Mouse (Mus musculus) liver, embryonic 12.5 days (tissue): ENCODE results near the gene Bnipl. TPM values are rescaled to one million over a fixed set of nuclear protein-coding genes. Genes with fewer than 3 reads are reported as not detected.

ENCODE experiments used
- ATAC-seq: fragments of 200-750 bp; cut with Nextera tagmentation; 2 replicates; pipeline ENCODE4 v1.8.0; 2017; ENCODE audit warnings: moderate number of reproducible peaks, mild to moderate bottlenecking, moderate library complexity
- H3K27ac ChIP-seq: fragments of 300-500 bp; sonication (generic); 2 replicates; pipeline ENCODE4 v1.5.1; 2016; ENCODE audit warnings: mild to moderate bottlenecking
- H3K27me3 ChIP-seq: fragments of 300-500 bp; sonication (generic); replicated peaks from 2 replicates; pipeline ENCODE4 v1.6.1; 2016; ENCODE audit warnings: mild to moderate bottlenecking, moderate library complexity
- H3K36me3 ChIP-seq: fragments of 300-500 bp; sonication (generic); 2 replicates; pipeline ENCODE4 v1.6.1; 2016; ENCODE audit warnings: mild to moderate bottlenecking, moderate library complexity
- H3K4me1 ChIP-seq: fragments of 300-500 bp; sonication (generic); 2 replicates; pipeline ENCODE4 v1.6.1; 2016
- H3K4me2 ChIP-seq: fragments of 300-500 bp; sonication (generic); 2 replicates; pipeline ENCODE4 v1.6.1; 2016; ENCODE audit warnings: mild to moderate bottlenecking, moderate library complexity
- H3K4me3 ChIP-seq: fragments of 300-500 bp; sonication (generic); 2 replicates; pipeline ENCODE4 v1.5.1; 2016; ENCODE audit warnings: mild to moderate bottlenecking, moderate library complexity
- H3K9ac ChIP-seq: fragments of 300-500 bp; sonication (generic); 2 replicates; pipeline ENCODE4 v1.6.1; 2016; ENCODE audit warnings: mild to moderate bottlenecking, moderate library complexity
- H3K9me3 ChIP-seq: fragments of 300-500 bp; sonication (generic); replicated peaks from 2 replicates; pipeline ENCODE4 v1.6.1; 2016; ENCODE audit warnings: mild to moderate bottlenecking, moderate library complexity
- WGBS: fragments of 180-500 bp; shearing (Covaris S2); methylation state at CpG from one replicate; pipeline ENCODE4 v1.1.7; 2016; ENCODE audit not compliant: insufficient replicate concordance; 5-methylcytosine and 5-hydroxymethylcytosine counted together
- polyA plus RNA-seq: library from polyadenylated mRNA; unstranded; fragments of >200 nt; fragmentation: Nextera tagmentation; extraction: Ambion mirVana; gene quantifications from 2 replicates; pipeline ENCODE4 v1.2.1, GENCODE M21; 2016

The Bnipl gene
- polyA plus RNA-seq, 1 experiment from 2014 or later: not detected

- Histone ChIP-seq H3K9ac (no peak overlapping the region; the same call in 1 of the 2 replicates), H3K4me2 (no peak overlapping the region), H3K27me3 (no peaks in the 10 kb centered on the region), H3K36me3 (peaks cover 4% of the 10 kb centered on the region), H3K4me1 (peaks cover 75% of the 10 kb centered on the region), H3K27ac (peak overlapping the region; percentile 64), H3K9me3 (no peaks in the 10 kb centered on the region), H3K4me3 (no peak overlapping the region)
- no peak for ATAC-seq
- WGBS: 46% methylated on average over 5 of the region's 5 CpGs
Observed at GRCm38 (mm10) chr3:95276428-95276934, 25.5 kb upstream of the Bnipl start.

GRCm38 (mm10) chr3:95275161-95275560 lies 24.2 kb upstream of the Bnipl start:
- H3K36me3 ChIP-seq: peaks cover 4% of the 10 kb centered on the region
- no peak for ATAC-seq
- peaks cover 69% of the 10 kb centered on the region for H3K4me1 ChIP-seq
- H3K27ac ChIP-seq: peak overlapping the region; percentile 49; the same call in 1 of the 2 replicates
- H3K27me3 ChIP-seq: no peaks in the 10 kb centered on the region
- no peak overlapping the region; the same call in 1 of the 2 replicates for H3K9ac ChIP-seq
- no peak overlapping the region for H3K4me2 ChIP-seq
- 54% methylated on average over 6 of the region's 6 CpGs for WGBS
- H3K9me3 ChIP-seq: no peaks in the 10 kb centered on the region
- H3K4me3 ChIP-seq: no peak overlapping the region

- H3K27ac ChIP-seq: no peak overlapping the region
- no peaks in the 10 kb centered on the region for H3K27me3 ChIP-seq
- WGBS: 88% methylated on average over 4 of the region's 4 CpGs
- H3K36me3 ChIP-seq: peaks cover 10% of the 10 kb centered on the region
- peaks cover 63% of the 10 kb centered on the region for H3K4me1 ChIP-seq
- H3K4me2 ChIP-seq: no peak overlapping the region
- H3K9me3 ChIP-seq: no peaks in the 10 kb centered on the region
- no peak overlapping the region for H3K4me3 ChIP-seq
- H3K9ac ChIP-seq: no peak overlapping the region
- ATAC-seq: no peak
Observed at GRCm38 (mm10) chr3:95274453-95274852, 23.5 kb upstream of the Bnipl start.

GRCm38 (mm10) chr3:95273471-95273870 lies 22.5 kb upstream of the Bnipl start:
- no peak overlapping the region for H3K27ac ChIP-seq
- no peak overlapping the region for H3K4me2 ChIP-seq
- H3K36me3 ChIP-seq: peaks cover 17% of the 10 kb centered on the region
- 79% methylated on average over 5 of the region's 5 CpGs for WGBS
- no peaks in the 10 kb centered on the region for H3K9me3 ChIP-seq
- H3K9ac ChIP-seq: no peak overlapping the region
- no peaks in the 10 kb centered on the region for H3K27me3 ChIP-seq
- peaks cover 53% of the 10 kb centered on the region for H3K4me1 ChIP-seq
- ATAC-seq: no peak
- H3K4me3 ChIP-seq: no peak overlapping the region

- Histone ChIP-seq H3K36me3 (peaks cover 41% of the 10 kb centered on the region), H3K4me3 (no peak overlapping the region), H3K4me2 (no peak overlapping the region), H3K9ac (no peak overlapping the region), H3K27me3 (no peaks in the 10 kb centered on the region), H3K27ac (no peak overlapping the region), H3K9me3 (no peaks in the 10 kb centered on the region), H3K4me1 (peaks cover 28% of the 10 kb centered on the region)
- 77% methylated on average over 12 of the region's 12 CpGs for WGBS
- ATAC-seq: no peak
Observed at GRCm38 (mm10) chr3:95270766-95271364, 19.9 kb upstream of the Bnipl start.

- Histone ChIP-seq H3K27me3 (no peaks in the 10 kb centered on the region), H3K4me2 (no peak overlapping the region), H3K4me1 (peaks cover 17% of the 10 kb centered on the region), H3K4me3 (no peak overlapping the region), H3K36me3 (peaks cover 48% of the 10 kb centered on the region), H3K27ac (no peak overlapping the region), H3K9me3 (no peaks in the 10 kb centered on the region), H3K9ac (no peak overlapping the region)
- WGBS: 82% methylated on average over 5 of the region's 5 CpGs
- ATAC-seq: no peak
Observed at GRCm38 (mm10) chr3:95269789-95270188, 18.8 kb upstream of the Bnipl start.

- Histone ChIP-seq H3K4me3 (no peak overlapping the region), H3K9ac (no peak overlapping the region), H3K4me2 (no peak overlapping the region), H3K4me1 (peaks cover 14% of the 10 kb centered on the region), H3K27ac (no peak overlapping the region), H3K27me3 (no peaks in the 10 kb centered on the region), H3K9me3 (no peaks in the 10 kb centered on the region), H3K36me3 (peaks cover 57% of the 10 kb centered on the region)
- ATAC-seq: no peak
Observed at GRCm38 (mm10) chr3:95267855-95268254, 16.9 kb upstream of the Bnipl start.

- Histone ChIP-seq H3K4me2 (no peak overlapping the region), H3K27ac (no peak overlapping the region), H3K9ac (no peak overlapping the region), H3K4me1 (peaks cover 15% of the 10 kb centered on the region), H3K4me3 (no peak overlapping the region), H3K27me3 (no peaks in the 10 kb centered on the region), H3K9me3 (no peaks in the 10 kb centered on the region), H3K36me3 (peaks cover 73% of the 10 kb centered on the region)
- 91% methylated on average over 3 of the region's 3 CpGs for WGBS
- no peak for ATAC-seq
Observed at GRCm38 (mm10) chr3:95266052-95266451, 15.1 kb upstream of the Bnipl start.

GRCm38 (mm10) chr3:95264724-95265123 lies 13.7 kb upstream of the Bnipl start:
- 78% methylated on average over 1 of the region's 1 CpGs for WGBS
- no peak for ATAC-seq
- no peak overlapping the region for H3K4me3 ChIP-seq
- H3K4me1 ChIP-seq: peaks cover 12% of the 10 kb centered on the region
- peaks cover 80% of the 10 kb centered on the region for H3K36me3 ChIP-seq
- no peaks in the 10 kb centered on the region for H3K27me3 ChIP-seq
- no peak overlapping the region for H3K27ac ChIP-seq
- H3K4me2 ChIP-seq: no peak overlapping the region
- H3K9me3 ChIP-seq: no peaks in the 10 kb centered on the region
- H3K9ac ChIP-seq: no peak overlapping the region

GRCm38 (mm10) chr3:95263089-95263739 lies 12.2 kb upstream of the Bnipl start:
- Histone ChIP-seq H3K27ac (peak overlapping the region; percentile 40; the same call in 1 of the 2 replicates), H3K9me3 (no peaks in the 10 kb centered on the region), H3K4me3 (no peak overlapping the region), H3K27me3 (no peaks in the 10 kb centered on the region), H3K36me3 (peaks cover 83% of the 10 kb centered on the region), H3K4me2 (no peak overlapping the region), H3K4me1 (peaks cover 12% of the 10 kb centered on the region), H3K9ac (no peak overlapping the region)
- 39% methylated on average over 11 of the region's 11 CpGs for WGBS
- peak; percentile 80 for ATAC-seq

GRCm38 (mm10) chr3:95261975-95262374 lies 11.0 kb upstream of the Bnipl start:
- H3K27me3 ChIP-seq: no peaks in the 10 kb centered on the region
- H3K9ac ChIP-seq: no peak overlapping the region
- H3K9me3 ChIP-seq: no peaks in the 10 kb centered on the region
- WGBS: 82% methylated on average over 4 of the region's 4 CpGs
- H3K4me3 ChIP-seq: no peak overlapping the region
- ATAC-seq: no peak
- no peak overlapping the region for H3K27ac ChIP-seq
- H3K4me2 ChIP-seq: no peak overlapping the region
- H3K36me3 ChIP-seq: peaks cover 82% of the 10 kb centered on the region
- peaks cover 12% of the 10 kb centered on the region for H3K4me1 ChIP-seq

GRCm38 (mm10) chr3:95256931-95257330 lies 5.9 kb upstream of the Bnipl start:
- ATAC-seq: no peak
- Histone ChIP-seq H3K9me3 (no peaks in the 10 kb centered on the region), H3K27ac (no peak overlapping the region), H3K4me1 (no peaks in the 10 kb centered on the region), H3K36me3 (peaks cover 84% of the 10 kb centered on the region), H3K4me3 (no peak overlapping the region), H3K27me3 (no peaks in the 10 kb centered on the region), H3K4me2 (no peak overlapping the region), H3K9ac (no peak overlapping the region)
- 78% methylated on average over 5 of the region's 5 CpGs for WGBS
